Mouse (Mus musculus) G1E (cell line): ENCODE data around the gene Prss27.

Experiments used
- CTCF ChIP-seq: IDR thresholded peaks from 2 replicates; pipeline ENCODE4 v1.5.1; 2012; ENCODE audit warnings: low read depth, low read length, inconsistent platforms, mixed read lengths
- GATA1 ChIP-seq: IDR thresholded peaks from 2 replicates; pipeline ENCODE4 v1.6.1; 2012; ENCODE audit warnings: borderline replicate concordance, low read length, inconsistent platforms, mixed read lengths
- GATA2 ChIP-seq: IDR thresholded peaks from 2 replicates; pipeline ENCODE4 v1.6.1; 2012; ENCODE audit warnings: low read depth, low read length, inconsistent platforms, borderline replicate concordance
- POLR2AphosphoS5 ChIP-seq: IDR thresholded peaks from 2 replicates; pipeline ENCODE4 v1.6.1; 2012; ENCODE audit warnings: low read depth, low read length, inconsistent platforms; ENCODE audit not compliant: insufficient replicate concordance
- TAL1 ChIP-seq: conservative IDR thresholded peaks from 2 replicates; pipeline ENCODE4 v1.6.1; 2012; ENCODE audit warnings: low read depth, low read length, inconsistent platforms, mixed read lengths

DNA sequence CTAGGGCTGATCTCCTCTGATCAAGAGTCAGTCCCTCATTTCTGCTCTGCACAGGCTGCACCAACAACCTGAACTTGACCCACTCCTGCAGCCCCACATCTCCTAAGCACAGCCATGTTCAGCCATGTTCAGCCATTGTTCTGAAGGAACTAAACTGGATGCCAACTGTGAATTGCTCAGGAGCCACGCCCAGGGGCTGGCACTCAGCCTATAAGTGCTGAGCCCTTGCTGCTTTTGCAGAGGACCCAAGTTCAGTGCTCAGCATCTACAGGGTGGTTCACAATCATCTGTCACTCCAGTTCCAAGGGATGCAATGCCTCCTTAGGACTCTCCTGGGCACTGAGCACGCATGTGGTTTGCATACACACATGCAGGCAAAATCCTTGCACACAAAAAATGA is 25.0 kb upstream of the Prss27 start:
- TF ChIP-seq CTCF, result no peak
- TF ChIP-seq TAL1, result no peak
- no peak for TF ChIP-seq POLR2AphosphoS5
- TF ChIP-seq GATA1, result no peak
- no peak for TF ChIP-seq GATA2
